Mouse (Mus musculus) heart, embryonic 11.5 days (tissue): ENCODE measurements at regions not wholly inside any gene's neighbourhood (a gene's known extent, or its start where the extent isn't known, plus 50 kb on each side); places are given as distances from the start of the nearest gene placed in this dataset.

Experiments
- ATAC-seq: fragments of 200-750 bp; cut with Nextera tagmentation; replicated peaks from 2 replicates; pipeline ENCODE4 v1.8.0; 2017; ENCODE audit warnings: moderate library complexity; ENCODE audit not compliant: insufficient number of reproducible peaks, low FRiP score, low TSS enrichment
- H3K27ac ChIP-seq: fragments of 300-500 bp; sonication (generic); 2 replicates; pipeline ENCODE4 v1.5.1; 2014; ENCODE audit warnings: mild to moderate bottlenecking, low read depth, low read length
- H3K27me3 ChIP-seq: fragments of 300-500 bp; sonication (generic); 2 replicates; pipeline ENCODE4 v1.6.1; 2014; ENCODE audit warnings: mild to moderate bottlenecking, low read length, mixed read lengths; ENCODE audit not compliant: control insufficient read depth, insufficient read depth
- H3K36me3 ChIP-seq: fragments of 300-500 bp; sonication (generic); 2 replicates; pipeline ENCODE4 v1.6.1; 2014; ENCODE audit warnings: mild to moderate bottlenecking, low read length, moderate library complexity, mixed read lengths; ENCODE audit not compliant: control insufficient read depth, insufficient read depth
- H3K4me1 ChIP-seq: fragments of 300-500 bp; sonication (generic); 2 replicates; pipeline ENCODE4 v1.6.1; 2014; ENCODE audit warnings: low read length; ENCODE audit not compliant: control insufficient read depth, insufficient read depth
- H3K4me2 ChIP-seq: fragments of 300-500 bp; sonication (generic); 2 replicates; pipeline ENCODE4 v1.6.1; 2014; ENCODE audit warnings: mild to moderate bottlenecking, moderate library complexity
- H3K4me3 ChIP-seq: fragments of 300-500 bp; sonication (generic); 2 replicates; pipeline ENCODE4 v1.5.1; 2014; ENCODE audit warnings: low read depth, low read length
- H3K9ac ChIP-seq: fragments of 300-500 bp; sonication (generic); 2 replicates; pipeline ENCODE4 v1.6.1; 2014; ENCODE audit warnings: mild to moderate bottlenecking, low read depth, low read length, moderate library complexity
- H3K9me3 ChIP-seq: fragments of 300-500 bp; sonication (generic); replicated peaks from 2 replicates; pipeline ENCODE4 v1.6.1; 2016; ENCODE audit warnings: low read length; ENCODE audit not compliant: control insufficient read depth
- WGBS: fragments of 180-500 bp; shearing (Covaris S2); extraction: QIAGEN DNeasy Blood & Tissue Kit; methylation state at CpG from one replicate; pipeline ENCODE4 v1.1.7; 2014; ENCODE audit not compliant: insufficient replicate concordance; 5-methylcytosine and 5-hydroxymethylcytosine counted together

GRCm38 (mm10) chr13:107598391-107598790 lies 445.9 kb upstream of the Smim15 start:
- Histone ChIP-seq H3K9me3 (no peaks in the 10 kb centered on the region; the same call in 1 of the 2 replicates), H3K4me2 (no peak overlapping the region), H3K27ac (no peak overlapping the region), H3K9ac (no peak overlapping the region), H3K4me1 (peaks cover 7% of the 10 kb centered on the region), H3K4me3 (no peak overlapping the region), H3K27me3 (0 out of 2 replicates have a peak, but pooled peaks cover 3% of the 10 kb centered on the region), H3K36me3 (no peaks in the 10 kb centered on the region)
- 53% methylated on average over 1 of the region's 1 CpGs for WGBS
- no peak for ATAC-seq

GRCm38 (mm10) chr13:107597217-107597616 lies 447.0 kb upstream of the Smim15 start:
- ATAC-seq = no peak
- no peak overlapping the region for H3K9ac ChIP-seq
- H3K36me3 ChIP-seq = no peaks in the 10 kb centered on the region
- H3K4me2 ChIP-seq = no peak overlapping the region
- no peak overlapping the region for H3K4me3 ChIP-seq
- no peak overlapping the region for H3K27ac ChIP-seq
- 81% methylated on average over 2 of the region's 2 CpGs for WGBS
- no peaks in the 10 kb centered on the region for H3K27me3 ChIP-seq
- peaks cover 7% of the 10 kb centered on the region for H3K4me1 ChIP-seq
- H3K9me3 ChIP-seq = no peaks in the 10 kb centered on the region

GRCm38 (mm10) chr13:107596183-107596582 lies 448.1 kb upstream of the Smim15 start:
- H3K27me3 ChIP-seq = no peaks in the 10 kb centered on the region
- H3K9ac ChIP-seq = no peak overlapping the region
- H3K27ac ChIP-seq = no peak overlapping the region
- H3K36me3 ChIP-seq = no peaks in the 10 kb centered on the region
- no peak overlapping the region for H3K4me3 ChIP-seq
- peaks cover 7% of the 10 kb centered on the region for H3K4me1 ChIP-seq
- H3K4me2 ChIP-seq = no peak overlapping the region
- ATAC-seq = no peak
- H3K9me3 ChIP-seq = no peaks in the 10 kb centered on the region
- 69% methylated on average over 2 of the region's 2 CpGs for WGBS

GRCm38 (mm10) chr13:107588399-107589002 lies 455.7 kb upstream of the Smim15 start:
- no peak overlapping the region for H3K4me2 ChIP-seq
- H3K36me3 ChIP-seq = no peaks in the 10 kb centered on the region
- H3K4me3 ChIP-seq = no peak overlapping the region
- H3K9me3 ChIP-seq = no peaks in the 10 kb centered on the region
- no peaks in the 10 kb centered on the region for H3K4me1 ChIP-seq
- no peak for ATAC-seq
- H3K9ac ChIP-seq = no peak overlapping the region
- 71% methylated on average over 9 of the region's 9 CpGs for WGBS
- H3K27me3 ChIP-seq = no peaks in the 10 kb centered on the region
- H3K27ac ChIP-seq = no peak overlapping the region

GRCm38 (mm10) chr13:107587678-107588077 lies 456.6 kb upstream of the Smim15 start:
- Histone ChIP-seq H3K4me3 (no peak overlapping the region), H3K9ac (no peak overlapping the region), H3K27me3 (no peaks in the 10 kb centered on the region), H3K27ac (no peak overlapping the region), H3K4me1 (no peaks in the 10 kb centered on the region), H3K4me2 (no peak overlapping the region), H3K36me3 (no peaks in the 10 kb centered on the region), H3K9me3 (no peaks in the 10 kb centered on the region)
- ATAC-seq = no peak; the same call in 1 of the 2 replicates
- WGBS = 52% methylated on average over 8 of the region's 8 CpGs

GRCm38 (mm10) chr13:107585936-107586335 lies 458.3 kb upstream of the Smim15 start:
- no peak overlapping the region for H3K4me3 ChIP-seq
- H3K4me1 ChIP-seq = no peaks in the 10 kb centered on the region
- no peak overlapping the region for H3K27ac ChIP-seq
- no peak overlapping the region for H3K9ac ChIP-seq
- no peaks in the 10 kb centered on the region for H3K36me3 ChIP-seq
- H3K27me3 ChIP-seq = no peaks in the 10 kb centered on the region
- no peak overlapping the region for H3K4me2 ChIP-seq
- ATAC-seq = no peak
- no peaks in the 10 kb centered on the region for H3K9me3 ChIP-seq
- WGBS = 83% methylated on average over 9 of the region's 9 CpGs

- no peak for ATAC-seq
- Histone ChIP-seq H3K9me3 (no peaks in the 10 kb centered on the region), H3K4me1 (no peaks in the 10 kb centered on the region), H3K4me2 (no peak overlapping the region), H3K4me3 (no peak overlapping the region), H3K36me3 (no peaks in the 10 kb centered on the region), H3K9ac (no peak overlapping the region), H3K27me3 (no peaks in the 10 kb centered on the region), H3K27ac (no peak overlapping the region)
- 52% methylated on average over 4 of the region's 4 CpGs for WGBS
Measured at GRCm38 (mm10) chr13:107585353-107585752, 458.9 kb upstream of the Smim15 start.

- Histone ChIP-seq H3K36me3 (no peaks in the 10 kb centered on the region), H3K9me3 (no peaks in the 10 kb centered on the region), H3K9ac (no peak overlapping the region), H3K4me3 (no peak overlapping the region), H3K27me3 (no peaks in the 10 kb centered on the region), H3K4me2 (no peak overlapping the region), H3K4me1 (peaks cover 14% of the 10 kb centered on the region), H3K27ac (no peak overlapping the region)
- 89% methylated on average over 6 of the region's 6 CpGs for WGBS
- no peak for ATAC-seq
Measured at GRCm38 (mm10) chr13:107578968-107579367, 465.3 kb upstream of the Smim15 start.

- no peaks in the 10 kb centered on the region for H3K9me3 ChIP-seq
- no peaks in the 10 kb centered on the region for H3K27me3 ChIP-seq
- H3K4me3 ChIP-seq = no peak overlapping the region
- WGBS = 53% methylated on average over 8 of the region's 8 CpGs
- H3K9ac ChIP-seq = no peak overlapping the region
- no peaks in the 10 kb centered on the region for H3K36me3 ChIP-seq
- H3K4me1 ChIP-seq = peaks cover 14% of the 10 kb centered on the region
- peak; percentile 89 for ATAC-seq
- H3K27ac ChIP-seq = peak overlapping the region; percentile 62; the same call in 1 of the 2 replicates
- peak overlapping the region; percentile 38; the same call in 1 of the 2 replicates for H3K4me2 ChIP-seq
Measured at GRCm38 (mm10) chr13:107577809-107578208, 466.4 kb upstream of the Smim15 start.
